Mouse (Mus musculus) bone marrow macrophage, adult 2 months (primary cell): Measurements from ENCODE around the gene Asah2. TPM values are rescaled to one million over a fixed set of nuclear protein-coding genes. Genes with fewer than 3 reads are reported as not detected.
"Not testable (repeated sequence)": the region's sequence is repeated elsewhere in the genome, so short reads cannot be mapped to it uniquely, and the experiment has no call there.

Experiments used
- H3K27ac ChIP-seq: 2 replicates; pipeline ENCODE4 v1.5.1; 2012; ENCODE audit warnings: low read depth, low read length; ENCODE audit not compliant: insufficient read depth
- H3K4me1 ChIP-seq: 2 replicates; pipeline ENCODE4 v1.6.1; 2012; ENCODE audit warnings: low read length; ENCODE audit not compliant: control insufficient read depth, insufficient read depth
- H3K4me3 ChIP-seq: 2 replicates; pipeline ENCODE4 v1.5.1; 2012; ENCODE audit warnings: mild to moderate bottlenecking, low read length, moderate library complexity; ENCODE audit not compliant: insufficient read depth
- CTCF ChIP-seq: IDR thresholded peaks from 2 replicates; pipeline ENCODE4 v1.5.1; 2012; ENCODE audit warnings: low read depth, mild to moderate bottlenecking, low read length, moderate library complexity
- POLR2A ChIP-seq: IDR thresholded peaks from 2 replicates; pipeline ENCODE4 v1.6.1; 2012; ENCODE audit warnings: mild to moderate bottlenecking, low read depth, low read length, borderline replicate concordance
- polyA plus RNA-seq: library from polyadenylated mRNA; stranded (reverse); fragments of >200 nt; gene quantifications from 2 replicates; pipeline ENCODE4 v1.2.4, GENCODE M21; 2012; ENCODE audit not compliant: missing spikeins, insufficient read depth, insufficient read length

The Asah2 gene
- 11.3 and 13.6 TPM in 2 replicates for polyA plus RNA-seq

- H3K4me3 ChIP-seq = peak within 1 kb of the TSS; percentile 83
- H3K27ac ChIP-seq = peak within 1 kb of the TSS; percentile 77
- H3K4me1 ChIP-seq = peaks cover 23% of the 10 kb centered on the region
- no peak for TF ChIP-seq CTCF
- no peak for TF ChIP-seq POLR2A
Measured at GRCm38 (mm10) chr19:32107771-32108306, at the start of gene Asah2. Gene Asah2, minus strand, starts transcription at chr19:32108211.

GRCm38 (mm10) chr19:32157045-32157444 lies 49.0 kb upstream of the Asah2 start:
- TF ChIP-seq POLR2A (no peak), CTCF (no peak)
- Histone ChIP-seq H3K27ac (no peak overlapping the region), H3K4me3 (no peak overlapping the region), H3K4me1 (no peaks in the 10 kb centered on the region)

- H3K4me1 ChIP-seq = no peaks in the 10 kb centered on the region
- H3K4me3 ChIP-seq = no peak overlapping the region
Measured at GRCm38 (mm10) chr19:32152529-32152928, 44.5 kb upstream of the Asah2 start.

GRCm38 (mm10) chr19:32148710-32149109 lies 40.7 kb upstream of the Asah2 start:
- no peak overlapping the region for H3K4me3 ChIP-seq
- no peaks in the 10 kb centered on the region for H3K4me1 ChIP-seq
- H3K27ac ChIP-seq = no peak overlapping the region
- no peak for TF ChIP-seq CTCF
- TF ChIP-seq POLR2A = no peak

More at GRCm38 (mm10) chr19:32152529-32152928, 44.5 kb upstream of the Asah2 start:
- TF ChIP-seq CTCF (no peak), POLR2A (no peak)
- no peak overlapping the region for H3K27ac ChIP-seq

GRCm38 (mm10) chr19:32142383-32142782 lies 34.4 kb upstream of the Asah2 start:
- Histone ChIP-seq H3K27ac (no peak overlapping the region), H3K4me3 (no peak overlapping the region)
- TF ChIP-seq POLR2A (no peak), CTCF (no peak)

GRCm38 (mm10) chr19:32138361-32139088 lies 30.5 kb upstream of the Asah2 start:
- Histone ChIP-seq H3K4me1 (peaks cover 30% of the 10 kb centered on the region), H3K27ac (peak overlapping the region; percentile 16; the same call in 1 of the 2 replicates), H3K4me3 (no peak overlapping the region)
- TF ChIP-seq POLR2A (no peak), CTCF (no peak)

More at GRCm38 (mm10) chr19:32142383-32142782, 34.4 kb upstream of the Asah2 start:
- H3K4me1 ChIP-seq = peaks cover 16% of the 10 kb centered on the region

- TF ChIP-seq POLR2A = no peak
- TF ChIP-seq CTCF = no peak
- H3K4me1 ChIP-seq = peaks cover 30% of the 10 kb centered on the region
- no peak overlapping the region for H3K4me3 ChIP-seq
- H3K27ac ChIP-seq = 0 out of 2 replicates have a peak overlapping the region, but pooled peaks have one; percentile 5
Measured at GRCm38 (mm10) chr19:32137904-32138303, 29.9 kb upstream of the Asah2 start.

GRCm38 (mm10) chr19:32136888-32137625 lies 29.0 kb upstream of the Asah2 start:
- TF ChIP-seq POLR2A (no peak), CTCF (no peak)
- Histone ChIP-seq H3K27ac (no peak overlapping the region), H3K4me1 (peaks cover 30% of the 10 kb centered on the region), H3K4me3 (no peak overlapping the region)

- H3K27ac ChIP-seq, H3K4me3 ChIP-seq: not testable (repeated sequence)
- peaks cover 11% of the 10 kb centered on the region for H3K4me1 ChIP-seq
Measured at GRCm38 (mm10) chr19:32131707-32132488, 23.9 kb upstream of the Asah2 start.
